Mouse (Mus musculus): ENCODE data around the gene Clec14a. TPM values are rescaled to one million over a fixed set of nuclear protein-coding genes. Genes with fewer than 3 reads are reported as not detected.

Gene Clec14a
- total RNA-seq (2023): under 1 TPM in 1 of 2 experiments, not detected in 1; 0.07 TPM

GRCm38 (mm10) chr12:58268563-58269501 is at the start of gene Clec14a:
Gene Clec14a, minus strand, starts transcription at chr12:58269290.

Other genes starting within 250 kb of the Clec14a start
- not detected for gene Sstr1, start 57.5 kb downstream of the Clec14a start, total RNA-seq (2023)

All from neutrophil, adult 59 days (primary cell).